Mouse (Mus musculus): ENCODE results near the gene Ints6.
A peak's percentile ranks its signal among the peaks of the same experiment; 100 is the strongest.

Ints6 gene

DNA sequence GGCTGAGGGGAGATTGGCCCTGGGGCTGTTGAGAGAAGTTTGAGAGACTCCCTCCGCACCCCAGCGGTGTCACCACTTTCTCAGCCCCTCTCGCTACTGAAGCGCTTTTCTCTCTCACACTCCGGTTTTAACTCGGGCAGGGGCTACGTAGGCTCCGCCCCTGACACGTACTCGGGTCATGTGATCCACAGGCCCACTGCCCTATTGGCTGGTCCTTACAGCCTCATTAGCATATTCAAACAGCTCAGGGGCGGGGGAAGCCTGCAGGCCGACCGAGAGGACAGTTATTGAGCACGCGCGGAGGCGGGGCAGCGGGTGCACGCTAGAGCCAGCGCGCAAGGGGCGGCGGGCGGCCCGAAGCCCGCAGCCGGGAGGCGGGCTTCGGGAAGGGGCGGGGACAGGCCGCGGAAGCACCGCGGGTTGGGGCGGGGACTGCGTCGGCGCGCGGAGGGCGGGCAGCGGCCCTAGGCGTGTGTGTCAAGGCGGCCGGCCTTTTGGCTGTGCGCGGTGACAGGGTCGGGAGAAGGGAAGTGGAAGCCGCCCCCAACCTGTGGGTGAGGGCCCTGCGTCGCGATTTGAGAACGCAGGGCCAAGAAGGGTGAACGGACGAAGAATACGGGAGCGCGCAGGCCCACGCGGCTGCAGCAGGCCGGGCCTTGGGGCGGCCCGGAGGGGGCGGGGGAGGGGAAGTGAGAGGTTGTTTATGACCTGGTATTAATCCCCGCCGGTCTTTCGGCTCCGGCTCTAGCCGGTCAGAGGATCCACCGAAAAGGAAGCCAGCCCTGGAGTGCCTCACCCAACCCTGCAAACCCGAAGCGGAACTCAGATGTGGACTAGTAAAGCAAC lies at the start of gene Ints6:
TSS of gene Ints6 (minus strand) at position 134 of the 846 bp plus-strand sequence.
- peak; percentile 99 to 100 for DNase-seq (ENCODE audit: low spot score in 2 of 2)

DNA sequence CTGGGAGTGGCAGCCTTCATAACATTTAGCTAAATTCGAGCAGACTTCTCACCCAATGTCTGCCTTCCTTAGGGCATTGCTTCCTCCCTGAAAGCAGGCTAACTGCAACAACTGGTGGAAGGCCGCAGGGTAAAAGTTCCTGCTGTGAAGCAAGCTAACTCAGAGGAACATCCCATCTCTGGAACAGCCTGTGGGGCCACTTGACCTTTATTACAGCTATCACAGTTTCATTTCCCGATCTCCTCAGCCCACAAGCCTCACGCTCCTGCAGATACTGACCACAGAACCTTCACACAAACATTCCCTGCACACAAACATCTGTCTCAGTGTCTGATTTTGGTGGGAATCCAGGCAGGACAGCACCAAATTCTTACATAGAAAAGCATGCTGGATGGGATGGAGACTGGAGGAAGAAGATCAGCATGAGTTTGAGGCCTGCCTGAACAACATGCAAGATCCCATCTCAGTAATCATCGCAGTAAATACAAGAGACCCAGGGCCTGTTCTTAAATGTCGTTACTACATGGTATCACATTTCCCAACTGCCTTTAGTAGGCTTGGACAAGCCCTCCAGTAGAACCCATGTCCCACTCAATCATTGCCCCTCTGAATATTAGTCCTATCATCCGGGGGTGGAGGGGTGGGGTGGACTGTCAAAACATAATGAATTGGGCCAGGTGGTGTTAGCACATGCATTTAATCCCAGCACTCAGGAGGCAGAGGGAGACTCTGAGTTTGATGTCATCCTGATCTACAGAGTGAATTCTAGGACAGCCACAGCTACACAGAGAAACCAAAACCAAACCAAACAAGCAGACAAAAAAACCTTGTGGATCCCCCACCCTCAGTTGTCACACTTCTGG lies 47.9 kb upstream of the Ints6 start:
- DNase-seq (ENCODE audit: low spot score in 2 of 2), result peak; percentile 10 to 35

DNA sequence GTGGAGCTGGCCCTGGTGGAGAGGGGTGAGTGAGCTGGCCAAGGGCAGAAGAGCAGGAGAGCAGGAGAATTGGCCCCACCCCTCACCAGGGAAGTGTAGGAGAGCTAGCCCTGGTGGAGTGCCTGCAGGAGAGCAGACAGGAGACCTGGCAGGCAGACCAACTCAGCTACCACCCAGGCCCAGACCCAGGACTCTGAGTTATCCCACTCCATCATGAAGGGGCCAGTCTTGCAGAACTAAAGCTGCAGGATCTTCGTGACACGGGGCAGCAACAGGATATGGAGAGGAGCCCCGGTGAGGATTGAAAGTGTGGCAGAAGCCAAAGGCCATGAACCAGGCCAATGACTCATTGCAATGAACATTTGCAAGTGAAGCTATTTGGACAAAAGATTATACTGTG lies 46.0 kb upstream of the Ints6 start:
- no peak for DNase-seq (ENCODE audit: low spot score in 2 of 2)

DNA sequence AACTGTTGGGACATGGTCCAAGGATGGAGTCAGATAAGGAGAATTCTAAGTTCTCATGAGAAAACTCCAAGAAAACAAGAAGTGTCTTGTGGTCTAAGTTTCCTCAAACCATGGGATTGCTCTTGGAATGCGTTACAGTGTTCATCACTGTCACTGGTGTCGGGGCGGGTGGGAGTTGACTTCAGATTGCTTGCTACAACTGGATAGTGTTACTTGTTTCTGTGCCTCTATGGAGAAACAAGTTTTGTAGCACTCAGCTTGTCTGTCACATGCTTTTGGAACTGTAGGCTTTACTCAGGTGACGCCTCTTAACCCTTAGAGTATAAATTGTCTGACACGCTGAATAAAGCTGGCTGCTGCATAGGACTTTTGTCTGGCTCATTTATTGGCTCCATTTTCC lies 42.2 kb upstream of the Ints6 start:
- DNase-seq (ENCODE audit: low spot score in 2 of 2), result no peak

DNA sequence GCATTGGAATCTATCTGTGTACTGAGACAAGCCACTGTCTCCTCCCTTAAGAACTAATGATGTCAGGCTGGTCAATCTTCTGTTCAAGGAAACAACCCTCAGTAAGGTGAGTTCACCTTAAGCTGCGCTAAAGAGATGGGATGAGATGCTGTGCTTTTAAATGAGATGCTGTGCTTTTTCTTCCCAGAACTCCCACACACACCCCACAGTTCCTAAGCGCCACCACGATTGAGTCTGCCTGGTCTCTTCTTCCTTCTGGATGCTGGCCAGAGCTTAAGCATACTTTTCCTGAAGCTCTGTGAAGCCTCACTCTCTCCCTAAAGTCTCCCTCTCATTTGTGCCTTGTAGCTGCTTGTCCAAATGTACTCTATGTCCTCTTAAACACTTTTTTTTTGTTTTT lies 39.8 kb upstream of the Ints6 start:
- no peak for DNase-seq (ENCODE audit: low spot score in 2 of 2)

DNA sequence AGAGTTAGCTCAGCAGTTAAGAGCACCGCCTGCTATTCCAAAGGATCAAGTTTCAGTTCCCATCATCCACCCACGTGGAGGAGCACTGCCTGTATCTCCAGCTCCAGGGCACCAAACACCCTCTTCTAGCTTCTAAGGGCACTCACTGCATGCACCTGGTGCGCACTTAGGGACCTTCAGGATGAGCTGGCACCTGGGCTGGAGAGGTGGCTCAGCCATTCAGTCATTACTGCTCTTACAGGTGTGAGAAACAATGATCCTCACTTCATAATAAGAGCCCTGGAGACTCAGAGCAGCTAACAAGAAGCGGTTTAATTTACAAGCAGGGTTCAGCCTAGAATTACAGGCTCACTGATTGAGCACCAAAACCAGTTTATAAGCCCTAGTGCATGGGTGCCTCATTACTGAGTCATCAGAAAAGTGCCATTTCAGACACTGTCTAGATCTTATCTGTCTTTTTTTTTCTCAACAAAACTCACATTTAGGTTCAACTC lies 37.7 kb upstream of the Ints6 start:
- no peak for DNase-seq (ENCODE audit: low spot score in 2 of 2)

DNA sequence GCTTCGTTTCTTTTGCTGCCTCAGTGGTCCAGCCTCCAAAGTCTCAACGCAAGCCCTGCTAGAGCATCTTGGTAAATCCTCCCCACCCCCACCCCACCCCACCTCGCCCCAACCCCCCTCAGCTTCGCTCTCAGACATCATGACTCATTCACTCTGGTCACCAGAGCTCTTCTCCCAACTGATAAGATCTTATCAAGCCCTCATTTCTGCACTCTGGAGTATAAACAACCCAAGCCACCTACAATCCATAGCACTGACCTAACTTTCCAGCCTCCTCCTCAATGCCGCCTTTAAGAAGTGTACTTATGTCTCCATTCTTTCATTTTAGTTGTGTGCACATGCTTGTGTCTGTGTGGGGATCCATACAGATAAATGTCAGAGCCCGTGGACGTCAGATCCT lies 34.8 kb upstream of the Ints6 start:
- DNase-seq (ENCODE audit: low spot score in 2 of 2), result no peak

DNA sequence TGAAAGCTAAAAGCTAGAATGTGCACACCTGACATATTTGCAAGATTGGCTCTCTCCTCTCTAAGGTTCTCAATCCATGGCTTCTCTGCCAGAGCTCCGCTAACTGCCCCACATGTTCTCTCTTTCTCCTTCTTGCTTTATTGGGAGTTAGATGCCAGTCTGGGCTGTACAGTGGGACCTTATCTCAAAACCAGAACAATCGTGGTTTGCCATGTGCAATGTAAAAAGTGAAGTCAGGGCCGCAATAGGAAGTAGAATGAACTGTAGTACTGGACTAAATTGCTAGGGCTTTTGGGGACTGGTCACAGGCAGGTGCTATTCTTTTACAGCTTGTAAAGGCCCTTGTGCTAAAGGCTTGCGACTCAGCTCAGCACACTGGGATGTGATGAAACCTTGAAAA lies 28.3 kb upstream of the Ints6 start:
- DNase-seq (ENCODE audit: low spot score in 2 of 2), result no peak

DNA sequence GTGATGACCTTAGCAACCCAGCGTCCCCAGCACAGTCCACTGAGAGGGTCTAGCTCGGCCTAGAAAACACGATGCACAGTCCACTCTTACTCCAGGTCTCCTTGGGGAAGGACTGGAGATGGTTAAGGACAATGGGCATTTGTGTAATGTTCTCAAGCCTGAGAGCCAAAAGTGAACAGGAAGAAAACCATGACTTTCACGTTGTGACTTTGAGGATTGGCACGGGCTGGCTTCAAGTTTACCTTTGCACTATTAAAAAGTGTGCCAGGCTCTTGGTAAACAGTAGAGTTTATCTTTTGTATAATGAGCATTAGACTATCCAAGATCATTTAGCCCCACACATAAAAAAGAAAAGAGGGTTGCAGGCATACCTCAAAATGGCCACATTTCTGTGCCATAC lies 22.0 kb upstream of the Ints6 start:
- DNase-seq (ENCODE audit: low spot score in 2 of 2), result no peak

DNA sequence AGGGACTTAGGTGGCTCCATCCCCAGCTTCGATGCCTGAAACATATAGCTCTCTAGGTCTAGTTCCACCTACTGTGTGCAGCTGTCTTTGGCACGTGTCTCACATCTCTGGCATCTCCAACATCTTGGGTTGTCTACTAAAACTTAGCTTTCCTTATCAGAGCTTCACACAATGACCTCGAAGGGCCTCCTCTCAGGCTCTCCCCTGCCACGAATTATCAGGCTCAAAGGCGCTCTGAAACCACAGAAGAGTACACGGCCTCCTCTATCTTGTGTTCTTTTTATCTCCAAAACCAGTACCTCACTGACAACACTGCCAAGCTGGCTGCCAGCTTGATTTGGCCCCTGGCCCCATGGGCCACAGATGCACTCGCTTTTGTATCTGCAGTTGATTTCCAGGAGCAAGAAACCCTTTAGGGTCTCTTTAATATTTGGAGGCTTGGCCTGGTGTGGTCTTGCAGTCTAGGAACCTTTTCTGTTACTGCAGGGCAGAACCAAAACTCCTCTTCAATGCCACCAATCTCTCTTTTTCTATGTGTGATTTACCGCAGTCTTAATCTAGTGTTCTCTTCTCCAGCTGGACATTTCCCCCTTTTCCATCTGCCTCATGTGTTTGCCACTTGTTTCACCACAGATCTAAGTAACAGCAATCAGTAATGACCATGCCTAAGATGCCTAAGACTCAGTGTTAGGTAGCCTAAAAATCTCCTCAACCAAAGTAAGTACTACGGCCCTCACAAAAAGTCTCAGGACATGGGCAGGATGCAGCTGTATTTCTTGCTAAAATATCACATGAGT lies 19.7 kb upstream of the Ints6 start:
- DNase-seq (ENCODE audit: low spot score in 2 of 2), result peak; percentile 2 to 7

DNA sequence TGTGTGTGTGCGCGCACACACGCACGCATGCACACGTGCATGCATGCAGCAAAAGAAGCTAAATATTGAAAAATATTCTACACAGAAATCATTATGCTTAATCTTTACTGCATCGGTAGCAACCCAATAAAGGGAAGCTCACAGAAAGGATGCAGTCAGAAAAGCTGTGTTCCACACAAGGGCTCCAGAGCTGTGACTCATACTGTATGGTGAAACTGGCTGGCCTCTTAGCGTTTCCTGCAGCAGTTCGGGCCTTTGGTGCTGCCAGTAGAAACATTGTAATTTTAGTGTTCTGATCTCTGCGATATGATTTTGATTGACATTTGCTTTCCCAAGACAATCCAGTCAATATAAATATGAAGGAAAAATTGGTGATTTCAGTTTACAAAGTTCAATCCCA lies 17.1 kb upstream of the Ints6 start:
- no peak for DNase-seq (ENCODE audit: low spot score in 2 of 2)

DNA sequence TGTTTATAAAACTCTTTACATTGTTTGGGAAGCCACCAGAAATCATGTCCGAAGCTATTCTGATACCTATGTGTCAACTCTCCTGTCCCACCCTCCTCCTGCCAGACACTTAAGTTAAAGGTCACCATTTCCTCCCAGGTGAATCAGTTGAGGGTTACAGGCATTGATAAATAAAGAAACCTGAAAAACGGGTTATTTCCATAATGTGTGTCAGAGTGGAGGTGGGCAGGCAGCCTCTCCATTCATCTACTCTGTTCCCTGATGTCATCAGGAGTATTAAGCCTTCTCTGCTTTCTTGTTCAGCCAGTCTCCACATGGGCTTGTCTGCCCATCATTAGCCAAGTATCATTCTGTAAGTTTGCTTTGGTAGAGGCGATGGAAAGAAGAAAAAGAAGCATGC lies 14.1 kb upstream of the Ints6 start:
- DNase-seq (ENCODE audit: low spot score in 2 of 2), result no peak

DNA sequence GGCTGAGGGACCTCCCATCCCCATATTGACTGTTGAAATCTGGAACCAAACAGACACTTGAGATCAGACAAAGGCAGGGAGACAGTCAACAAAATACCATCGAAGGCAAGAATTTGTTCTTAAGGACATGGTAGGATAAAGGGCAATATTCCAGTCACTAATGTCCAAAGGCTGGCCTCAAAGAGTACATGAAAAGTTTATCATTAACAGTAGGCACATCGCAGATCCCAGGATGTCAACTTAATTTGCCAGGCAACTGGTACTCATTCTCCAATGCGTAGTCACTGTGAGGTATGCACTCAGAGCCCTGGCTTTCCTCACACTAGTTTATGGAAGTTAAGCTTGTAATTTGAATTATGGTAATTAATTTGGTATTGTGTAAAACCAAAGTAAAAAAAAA lies 13.3 kb upstream of the Ints6 start:
- DNase-seq (ENCODE audit: low spot score in 2 of 2), result no peak

DNA sequence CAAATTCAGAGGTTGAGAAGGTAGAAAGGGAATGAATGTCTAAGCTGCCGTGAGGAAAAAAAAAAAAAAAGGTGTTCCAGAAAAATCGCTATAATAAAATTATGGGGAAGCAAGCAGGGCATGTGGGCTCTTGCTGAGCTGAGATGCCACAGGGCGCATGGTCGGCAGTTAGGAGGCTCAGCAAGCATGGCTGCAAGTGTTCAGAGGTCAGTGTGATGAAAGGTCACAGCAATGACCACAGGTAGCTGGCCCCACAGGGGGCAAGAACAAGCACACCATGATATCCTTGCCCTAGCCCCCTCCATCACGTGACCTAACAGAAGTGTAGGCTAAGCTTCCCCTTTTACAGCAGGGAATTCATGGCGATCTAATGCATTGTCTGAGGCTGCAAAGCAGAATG lies 12.8 kb upstream of the Ints6 start:
- no peak for DNase-seq (ENCODE audit: low spot score in 2 of 2)

DNA sequence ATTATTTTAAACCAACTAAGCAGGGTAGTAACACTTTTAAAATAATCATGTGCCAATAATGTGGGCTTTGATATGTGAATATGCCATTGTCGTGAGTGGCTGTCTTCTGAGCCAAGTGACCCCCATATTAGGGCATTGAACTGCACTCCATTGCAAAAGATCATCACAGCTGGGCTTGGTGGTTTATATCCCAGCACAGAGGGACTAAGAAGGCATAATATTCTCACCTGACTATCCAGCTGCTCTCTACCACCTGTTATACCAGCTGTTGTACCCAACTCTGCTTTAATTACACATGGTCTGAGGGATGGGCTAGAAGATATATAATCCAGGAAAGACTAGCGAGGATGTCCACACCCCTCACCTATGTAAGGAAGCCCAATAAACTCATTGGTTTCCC lies 4.4 kb upstream of the Ints6 start:
- DNase-seq (ENCODE audit: low spot score in 2 of 2), result no peak

DNA sequence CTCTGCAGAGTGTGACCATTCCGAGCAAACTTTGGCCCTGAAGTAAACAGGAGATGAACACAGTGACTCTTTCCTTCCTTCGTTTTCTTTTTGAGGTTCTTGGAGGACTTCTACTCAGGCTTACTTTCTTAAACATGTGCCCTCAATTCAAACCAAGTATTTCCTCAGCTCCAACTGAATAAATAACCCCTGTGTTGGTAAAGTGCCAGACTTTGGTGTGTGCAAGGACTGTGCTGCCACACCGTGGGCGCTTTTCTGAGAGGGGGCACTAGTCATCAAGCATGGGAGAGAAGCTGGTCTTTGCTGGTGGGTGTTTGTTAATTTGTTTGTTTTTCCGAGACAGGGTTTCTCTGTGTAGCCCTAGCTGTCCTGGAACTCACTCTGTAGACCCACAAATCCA lies 3.4 kb upstream of the Ints6 start:
- DNase-seq (ENCODE audit: low spot score in 2 of 2), result no peak

DNA sequence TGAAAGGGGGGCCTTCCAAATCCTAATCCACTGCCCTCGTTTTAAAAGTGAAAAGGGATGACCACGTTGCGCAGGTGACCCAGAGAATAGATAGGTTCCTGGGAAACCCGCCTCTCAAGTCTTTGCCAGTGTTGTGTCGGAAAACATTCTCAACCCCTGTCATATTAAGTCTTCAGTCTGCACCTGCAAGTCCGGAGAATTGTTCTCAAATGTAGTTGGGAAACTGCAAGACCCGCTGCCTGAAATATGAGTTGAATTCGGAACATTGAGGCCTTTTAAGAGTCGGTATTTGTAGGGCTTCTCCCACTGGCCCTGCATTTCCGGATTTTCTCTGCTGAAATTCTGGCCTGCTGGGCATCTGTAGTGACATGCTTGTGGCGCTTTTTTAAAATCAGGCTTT lies 974 bp upstream of the Ints6 start:
- DNase-seq (ENCODE audit: low spot score in 2 of 2), result peak; percentile 20 to 36

DNA sequence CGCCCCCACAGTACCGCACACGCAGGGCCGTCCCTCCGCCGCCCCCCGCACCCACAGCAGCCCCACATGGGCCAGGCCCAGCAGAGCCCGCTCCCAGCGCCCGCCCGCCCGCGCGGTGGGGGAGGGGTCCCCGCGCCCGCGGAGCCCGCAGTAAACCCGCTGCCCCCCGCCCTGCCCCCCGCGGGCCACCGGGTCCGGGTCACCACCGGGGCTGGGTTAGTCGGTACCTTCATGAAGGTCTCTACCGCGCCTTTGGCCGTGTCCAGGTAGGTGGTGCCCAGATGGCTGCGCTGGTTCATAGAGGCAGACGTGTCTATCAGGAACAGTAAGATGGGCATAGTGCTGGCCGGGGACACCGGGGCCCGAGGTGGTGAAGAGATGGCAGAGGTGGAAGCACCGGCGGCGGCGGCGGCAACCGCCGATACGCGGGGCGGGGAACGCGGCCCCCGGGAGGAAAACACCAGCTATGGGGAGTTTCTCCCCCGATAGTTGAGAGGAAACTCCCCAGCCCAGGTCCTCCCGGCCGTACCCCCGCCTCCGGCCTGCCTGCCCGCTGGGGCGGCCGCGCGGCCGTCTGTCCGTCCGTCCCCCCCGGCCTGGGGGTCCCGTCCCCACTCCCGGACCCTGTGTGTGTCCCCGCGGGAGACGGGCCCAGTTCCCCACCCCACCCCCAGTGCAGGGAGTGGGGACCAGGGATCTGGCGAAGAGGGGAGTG lies 491 bp downstream of the Ints6 start:
- DNase-seq (ENCODE audit: low spot score in 2 of 2), result peak; percentile 51 to 66

DNA sequence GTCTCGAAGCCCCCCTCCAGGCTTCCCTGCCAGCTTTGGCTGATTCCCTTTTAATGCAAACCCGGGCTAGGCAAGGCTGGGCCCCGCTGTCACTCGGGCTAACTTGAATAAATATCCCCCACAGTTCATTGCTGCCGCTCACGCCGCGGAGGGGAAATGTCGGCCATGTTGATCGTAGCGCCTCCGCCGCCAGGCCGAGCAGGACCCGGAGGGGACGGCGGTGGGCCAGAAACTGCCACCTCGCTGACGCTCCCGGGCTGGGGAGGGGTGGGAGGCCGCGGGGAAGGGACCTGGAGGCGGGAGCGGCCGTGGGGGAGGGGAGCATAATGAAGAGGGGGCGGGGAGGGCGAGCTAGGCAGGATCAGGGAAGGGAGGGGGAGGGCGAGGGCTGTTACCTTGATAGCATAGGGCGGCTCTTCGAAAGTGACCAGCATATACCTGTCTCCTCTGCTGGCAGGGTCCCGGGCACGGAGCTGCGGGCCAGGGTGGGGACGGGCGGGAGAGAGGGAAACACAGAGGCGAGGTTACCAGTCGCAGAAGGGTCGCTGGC lies 1.1 kb downstream of the Ints6 start:
- DNase-seq (ENCODE audit: low spot score in 2 of 2), result peak; percentile 70 to 77

DNA sequence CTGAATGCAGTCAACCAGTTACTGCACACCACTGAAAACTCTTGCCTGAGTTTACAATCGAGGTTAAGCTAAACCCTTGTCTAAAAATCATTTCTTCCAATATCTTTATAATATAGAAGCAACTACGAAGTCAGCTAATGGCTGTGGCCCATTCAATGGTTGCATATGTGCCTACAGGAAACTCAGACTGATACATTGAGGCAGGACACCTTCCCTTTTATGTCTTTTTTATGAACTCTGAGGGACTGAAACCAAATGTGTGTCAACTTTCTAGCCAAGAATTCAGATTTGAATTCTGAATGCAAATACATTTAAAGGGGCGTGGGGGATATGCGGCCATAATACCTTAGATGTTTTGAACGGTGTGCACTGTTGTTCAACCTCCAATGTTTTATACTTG lies 2.3 kb downstream of the Ints6 start:
- no peak for DNase-seq (ENCODE audit: low spot score in 2 of 2)

DNA sequence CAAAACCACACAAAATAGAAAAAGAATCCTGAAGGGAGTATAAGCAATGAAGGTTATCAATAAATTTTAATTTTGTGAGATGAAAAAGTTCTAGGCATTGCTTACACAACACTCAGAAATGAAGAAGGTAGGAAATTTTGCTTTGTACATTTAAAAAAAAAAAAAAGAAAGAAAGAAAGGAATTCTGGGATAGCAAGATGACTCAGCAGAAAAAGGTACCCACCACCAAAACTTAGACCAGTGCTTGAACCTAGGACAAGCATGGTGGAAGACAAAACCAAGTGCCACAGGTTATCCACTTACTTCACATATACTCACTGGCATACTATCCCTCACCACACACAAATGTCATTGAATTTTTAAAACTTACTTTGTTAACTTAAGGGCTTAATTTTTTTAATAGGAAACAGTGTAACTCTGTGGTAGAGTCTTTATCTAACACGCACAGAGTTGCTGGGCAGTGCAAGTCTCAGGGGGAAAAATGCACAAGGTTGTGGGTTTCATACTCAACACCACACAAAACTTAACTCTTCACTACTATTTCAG lies 5.8 kb downstream of the Ints6 start:
- DNase-seq (ENCODE audit: low spot score in 2 of 2), result no peak
